Mouse (Mus musculus): ENCODE data around the gene Chp1. TPM values are rescaled to one million over a fixed set of nuclear protein-coding genes. Genes with fewer than 3 reads are reported as not detected.
A peak's percentile ranks its signal among the peaks of the same experiment; 100 is the strongest.
"Not testable (repeated sequence)": the region's sequence is repeated elsewhere in the genome, so short reads cannot be mapped to it uniquely, and the experiment has no call there.

Gene Chp1
- polyA plus RNA-seq, 1 experiment, result 90.0 TPM

- TF ChIP-seq POLR2A (IDR thresholded peaks at IDR 0.05; ENCODE audit: borderline replicate concordance, low read depth, low read length) (no peak), CTCF (IDR thresholded peaks at IDR 0.05; ENCODE audit: low read depth, low read length) (no peak)
- H3K27ac ChIP-seq (ENCODE audit: insufficient read depth, low read depth, low read length), result peak overlapping the region; percentile 7; the same call in 1 of the 2 replicates
- H3K4me3 ChIP-seq (ENCODE audit: insufficient read depth, low read length), result peak overlapping the region; percentile 91
- H3K4me1 ChIP-seq (ENCODE audit: control insufficient read depth, insufficient read depth, low read length), result peaks cover 9% of the 10 kb centered on the region; the same call in 1 of the 2 replicates
Observed at GRCm38 (mm10) chr2:119617841-119618198, 70.3 kb downstream of the Chp1 start.

DNA sequence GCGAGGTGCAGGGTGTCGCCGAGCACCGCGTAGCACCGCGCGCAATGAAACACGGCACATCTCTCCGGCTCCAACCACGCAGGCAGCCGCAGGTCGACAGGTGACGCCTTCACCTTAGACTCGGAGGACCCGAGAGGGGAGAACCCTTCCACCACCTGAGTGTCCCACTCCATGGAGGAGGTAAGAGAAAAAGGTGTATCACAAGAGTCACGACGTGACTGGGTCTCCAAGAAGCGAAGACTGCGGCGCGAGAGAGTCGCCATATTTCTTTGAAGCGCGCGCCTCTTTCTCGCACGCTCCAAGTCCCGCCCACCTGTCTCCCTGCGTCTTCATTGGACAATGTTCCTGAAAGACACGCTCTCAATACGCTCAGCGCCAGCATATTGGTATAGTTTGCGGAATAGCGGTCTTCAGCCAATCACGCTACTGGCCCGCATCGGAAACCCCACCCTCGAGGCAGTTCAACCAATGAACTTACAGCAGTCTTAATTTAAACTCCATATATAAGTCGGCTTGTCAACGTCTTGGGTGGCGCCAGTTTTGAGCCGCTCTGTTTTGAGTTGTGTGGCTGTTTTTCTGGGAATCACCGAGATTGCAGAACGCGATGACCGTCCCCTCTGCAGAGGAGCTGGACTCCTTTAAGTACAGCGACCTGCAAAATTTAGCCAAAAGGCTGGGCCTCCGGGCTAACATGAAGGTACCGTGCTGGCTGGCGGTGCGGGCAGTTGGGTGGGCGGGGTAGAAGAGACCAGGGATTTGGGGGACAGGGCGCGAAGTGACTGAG, 70.9 kb downstream of the Chp1 start, which contains the start of the genes Nusap1 and Oip5:
Gene Nusap1, plus strand, starts transcription at position 100 of the 784 bp plus-strand sequence.
Gene Oip5, minus strand, starts transcription at position 271 of the 784 bp plus-strand sequence.
- TF ChIP-seq CTCF (IDR thresholded peaks at IDR 0.05; ENCODE audit: low read depth, low read length) (no peak), POLR2A (IDR thresholded peaks at IDR 0.05; ENCODE audit: borderline replicate concordance, low read depth, low read length) (peak; percentile 48; the same call in 1 of the 2 replicates)
- Histone ChIP-seq H3K4me1 (ENCODE audit: control insufficient read depth, insufficient read depth, low read length) (peaks cover 9% of the 10 kb centered on the region; the same call in 1 of the 2 replicates), H3K27ac (ENCODE audit: insufficient read depth, low read depth, low read length) (peak within 1 kb of the TSS; percentile 44), H3K4me3 (ENCODE audit: insufficient read depth, low read length) (peak within 1 kb of the TSS; percentile 91)

DNA sequence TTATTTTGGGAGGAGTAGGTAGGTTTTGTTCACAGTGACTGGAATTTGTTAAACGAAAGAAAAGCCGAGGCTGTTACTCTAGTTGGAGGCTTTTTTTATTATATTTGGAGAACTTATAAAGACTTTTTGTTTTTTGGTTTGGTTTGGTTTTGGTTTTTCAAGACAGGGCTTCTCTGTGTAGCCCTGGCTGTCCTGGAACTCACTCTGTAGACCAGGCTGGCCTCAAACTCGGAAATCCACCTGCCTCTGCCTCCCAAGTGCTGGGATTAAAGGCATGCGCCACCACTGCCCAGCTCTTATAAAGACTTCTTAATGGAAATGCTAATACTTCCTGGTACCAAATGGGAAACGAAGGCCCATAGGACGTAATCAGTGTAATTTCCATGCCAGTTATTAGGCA, 71.5 kb downstream of the Chp1 start:
- Histone ChIP-seq H3K4me3 (ENCODE audit: insufficient read depth, low read length) (peak overlapping the region; percentile 84), H3K27ac (ENCODE audit: insufficient read depth, low read depth, low read length) (peak overlapping the region; percentile 44)
- not testable (repeated sequence) for H3K4me1 ChIP-seq (ENCODE audit: control insufficient read depth, insufficient read depth, low read length)

GRCm38 (mm10) chr2:119621302-119621701, 73.8 kb downstream of the Chp1 start:
- Histone ChIP-seq H3K4me1 (ENCODE audit: control insufficient read depth, insufficient read depth, low read length) (peaks cover 9% of the 10 kb centered on the region; the same call in 1 of the 2 replicates), H3K4me3 (ENCODE audit: insufficient read depth, low read length) (no peak overlapping the region), H3K27ac (ENCODE audit: insufficient read depth, low read depth, low read length) (no peak overlapping the region)
- no peak for TF ChIP-seq CTCF (IDR thresholded peaks at IDR 0.05; ENCODE audit: low read depth, low read length)
- TF ChIP-seq POLR2A (IDR thresholded peaks at IDR 0.05; ENCODE audit: borderline replicate concordance, low read depth, low read length), result no peak

Other genes with a start within 250 kb of the Chp1 start
- not detected in 2 replicates for gene Dll4, start 221.9 kb upstream of the Chp1 start, polyA plus RNA-seq (2012; ENCODE audit: insufficient read depth, insufficient read length, missing spikeins)
- gene Chac1, start 196.5 kb upstream of the Chp1 start, polyA plus RNA-seq (2012; ENCODE audit: insufficient read depth, insufficient read length, missing spikeins), result 0.44 TPM in 1 of 2 replicates, not detected in the other
- 11.5 and 12.9 TPM in 2 replicates for gene Ino80, start 70.0 kb upstream of the Chp1 start, polyA plus RNA-seq (2012; ENCODE audit: insufficient read depth, insufficient read length, missing spikeins)
- 0.80 and 1.0 TPM in 2 replicates for gene Exd1, start 70 bp upstream of the Chp1 start, polyA plus RNA-seq (2012; ENCODE audit: insufficient read depth, insufficient read length, missing spikeins)
- 45.1 and 50.3 TPM in 2 replicates for gene Nusap1, start 70.6 kb downstream of the Chp1 start, polyA plus RNA-seq (2012; ENCODE audit: insufficient read depth, insufficient read length, missing spikeins)
- 9.9 and 10.1 TPM in 2 replicates for gene Oip5, start 70.8 kb downstream of the Chp1 start, polyA plus RNA-seq (2012; ENCODE audit: insufficient read depth, insufficient read length, missing spikeins)
- gene Ndufaf1, start 115.1 kb downstream of the Chp1 start, polyA plus RNA-seq (2012; ENCODE audit: insufficient read depth, insufficient read length, missing spikeins), result 12.3 and 15.4 TPM in 2 replicates
- 22.2 and 30.7 TPM in 2 replicates for gene Rtf1, start 127.4 kb downstream of the Chp1 start, polyA plus RNA-seq (2012; ENCODE audit: insufficient read depth, insufficient read length, missing spikeins)
- 0.31 TPM in 1 of 2 replicates, not detected in the other for gene Itpka, start 194.6 kb downstream of the Chp1 start, polyA plus RNA-seq (2012; ENCODE audit: insufficient read depth, insufficient read length, missing spikeins)
- gene Ltk, start 212.7 kb downstream of the Chp1 start, polyA plus RNA-seq (2012; ENCODE audit: insufficient read depth, insufficient read length, missing spikeins), result not detected in 2 replicates
- 9.7 and 10.6 TPM in 2 replicates for gene Rpap1, start 239.8 kb downstream of the Chp1 start, polyA plus RNA-seq (2012; ENCODE audit: insufficient read depth, insufficient read length, missing spikeins)

Data from bone marrow macrophage, adult 2 months (primary cell).